Mouse (Mus musculus): ENCODE measurements around the gene Olfr429.
"Not testable (repeated sequence)": the region's sequence is repeated elsewhere in the genome, so short reads cannot be mapped to it uniquely, and the experiment has no call there.

The Olfr429 gene

DNA sequence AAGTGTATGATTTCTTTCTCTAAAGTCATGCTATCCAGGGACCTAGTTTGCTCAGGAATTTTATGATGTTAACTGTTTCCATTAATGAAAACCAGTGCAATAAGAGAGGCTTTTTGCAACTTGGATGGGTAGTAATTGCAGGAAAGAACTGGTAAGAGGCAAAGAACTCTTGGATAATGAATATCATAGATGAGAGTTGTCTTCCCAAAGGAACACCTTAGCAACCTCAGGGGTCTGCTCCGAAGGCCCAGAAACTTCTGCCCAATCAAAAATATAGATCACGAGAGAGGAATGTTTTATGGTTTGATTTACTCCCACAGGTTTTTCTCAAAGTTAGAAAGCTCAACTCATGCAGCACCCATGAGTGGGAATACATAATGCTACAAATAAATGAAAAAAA lies at the start of gene Olfr429:
Olfr429 (plus strand) TSS at position 301 of the 400 bp plus-strand sequence.
- DNase-seq (ENCODE audit: low spot score) = no peak

DNA sequence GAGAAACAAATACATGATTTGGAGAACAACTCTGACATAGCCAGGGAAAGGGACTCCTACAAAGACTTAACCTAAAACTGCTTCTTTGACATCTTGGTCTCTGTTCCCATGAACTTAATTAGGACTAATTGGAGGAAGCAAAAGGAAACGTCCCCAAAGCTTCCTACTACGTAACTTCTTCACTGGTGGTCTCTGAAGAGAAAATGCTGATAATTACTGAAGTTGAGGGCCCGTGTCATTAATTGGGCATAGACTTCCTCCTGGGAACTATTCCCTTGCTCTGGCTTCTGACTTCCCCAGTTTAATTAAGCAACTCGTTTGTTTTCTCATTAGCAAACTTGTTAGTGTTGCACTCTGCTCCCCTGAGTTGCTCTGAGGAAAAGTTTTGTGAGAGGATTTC lies 48.3 kb upstream of the Olfr429 start:
- DNase-seq (ENCODE audit: low spot score) = no peak

DNA sequence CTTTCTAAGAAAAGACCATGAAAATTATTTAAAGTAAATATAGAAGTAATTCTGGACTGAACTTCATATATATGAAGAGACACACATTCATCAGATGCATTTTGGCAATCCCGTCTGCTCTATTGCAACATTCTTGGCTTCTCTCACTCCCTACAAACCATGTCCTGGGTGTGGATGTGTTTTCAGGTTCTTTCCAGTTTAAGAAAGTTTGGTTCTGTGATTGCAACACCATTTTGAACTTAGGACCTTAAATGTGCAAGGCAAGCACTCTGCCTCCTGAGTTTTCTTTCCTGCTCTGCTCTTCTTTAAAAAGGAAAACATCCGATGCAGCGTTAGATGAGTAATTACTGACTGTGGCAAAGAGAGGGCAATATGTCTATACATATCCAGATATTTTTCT lies 45.7 kb upstream of the Olfr429 start:
- DNase-seq (ENCODE audit: low spot score) = no peak

DNA sequence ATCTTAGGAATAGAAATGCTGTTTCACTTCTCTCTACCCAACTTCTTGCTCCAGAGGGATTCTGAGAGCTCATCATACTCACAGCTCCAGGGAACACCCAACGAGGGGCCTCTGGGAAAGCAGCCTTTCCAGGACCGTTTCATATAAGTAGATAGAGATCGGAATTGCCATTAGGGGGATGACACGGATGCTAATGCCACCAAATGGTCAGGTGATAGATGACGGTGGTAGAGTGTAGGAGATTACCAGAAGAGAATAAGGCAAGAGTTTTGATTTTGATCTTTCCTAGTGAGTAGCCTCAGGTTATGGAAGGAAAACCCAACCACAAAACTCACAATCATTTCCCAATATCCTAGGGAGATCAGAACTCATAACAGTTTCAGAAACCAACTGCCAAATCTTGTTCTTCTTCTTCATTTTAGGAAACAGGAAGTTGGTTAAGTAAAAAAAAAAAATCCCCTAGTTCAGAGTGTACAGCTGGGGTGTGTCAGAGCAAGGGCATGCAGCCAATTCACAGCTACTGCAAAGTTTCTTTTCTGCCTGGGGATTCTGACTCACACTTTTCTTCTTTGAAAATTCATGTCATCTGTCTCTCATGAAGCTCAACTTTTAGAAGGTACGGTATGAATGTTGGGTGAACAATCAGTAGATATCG lies 43.5 kb upstream of the Olfr429 start, which contains the start of gene Olfr433:
Olfr433 (plus strand) TSS at position 183 of the 655 bp plus-strand sequence.
- no peak for DNase-seq (ENCODE audit: low spot score)

DNA sequence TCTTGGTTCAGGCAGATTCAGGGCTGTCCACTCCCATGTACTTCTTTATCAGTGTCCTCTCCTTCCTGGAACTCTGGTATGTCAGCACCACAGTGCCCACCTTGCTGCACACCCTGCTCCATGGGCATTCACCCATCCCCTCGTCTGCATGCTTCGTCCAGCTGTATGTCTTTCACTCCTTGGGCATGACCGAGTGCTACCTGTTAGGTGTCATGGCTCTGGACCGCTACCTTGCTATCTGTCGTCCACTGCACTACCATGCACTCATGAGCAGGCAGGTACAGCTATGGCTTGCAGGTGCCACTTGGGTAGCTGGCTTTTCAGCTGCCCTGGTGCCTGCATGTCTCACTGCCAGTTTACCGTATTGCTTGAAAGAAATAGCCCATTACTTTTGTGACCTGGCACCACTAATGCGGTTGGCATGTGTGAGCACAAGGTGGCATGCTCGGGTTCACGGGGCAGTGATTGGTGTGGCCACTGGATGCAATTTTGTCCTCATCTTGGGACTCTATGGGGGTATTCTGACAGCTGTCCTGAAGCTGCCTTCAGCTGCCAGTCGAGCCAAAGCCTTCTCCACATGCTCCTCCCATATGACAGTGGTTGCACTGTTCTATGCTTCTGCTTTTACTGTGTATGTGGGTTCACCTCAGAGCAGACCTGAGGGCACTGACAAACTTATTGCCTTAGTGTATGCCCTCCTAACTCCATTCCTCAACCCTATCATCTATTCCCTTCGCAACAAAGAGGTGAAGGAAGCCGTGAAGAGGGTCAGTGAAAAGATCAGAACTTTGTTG lies 41.8 kb upstream of the Olfr429 start:
- not testable (repeated sequence) for DNase-seq (ENCODE audit: low spot score)

DNA sequence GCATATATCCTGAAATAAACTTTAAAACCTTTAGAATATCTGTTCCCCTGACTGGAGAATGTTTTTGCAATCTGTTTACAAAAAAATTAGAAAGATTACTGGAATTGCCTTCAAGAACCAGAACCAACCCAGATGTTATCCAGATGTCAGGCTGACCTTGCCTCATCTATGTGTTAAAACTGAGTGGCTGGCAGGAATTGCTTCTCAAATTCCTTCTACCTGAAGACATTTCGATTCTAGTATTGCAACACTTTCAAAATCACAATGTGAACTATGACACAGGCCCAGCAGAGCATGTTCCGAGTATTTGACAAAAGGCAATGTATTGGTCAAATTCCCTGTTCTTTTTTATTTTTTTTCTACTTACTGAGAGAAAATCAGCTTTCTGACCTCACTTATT lies 39.7 kb upstream of the Olfr429 start:
- DNase-seq (ENCODE audit: low spot score) = no peak

DNA sequence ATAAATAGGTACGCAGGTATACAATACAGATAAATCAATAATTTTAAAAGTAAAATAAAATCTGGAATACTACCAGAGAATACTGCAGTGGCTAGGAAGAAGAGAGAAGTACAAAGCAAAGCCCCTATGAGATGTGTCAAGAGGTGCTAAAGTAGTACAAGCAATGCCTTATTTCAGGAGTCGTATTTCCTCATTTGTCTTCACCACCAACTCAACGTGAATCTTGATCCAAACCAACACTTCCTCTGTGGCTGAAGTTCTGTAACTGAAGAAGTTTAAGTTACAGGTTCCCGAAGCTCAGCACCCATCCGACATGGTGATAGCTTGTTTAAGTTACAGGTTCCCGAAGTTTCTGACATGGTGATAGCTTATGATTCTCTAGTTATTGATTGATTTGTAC lies 35.9 kb upstream of the Olfr429 start:
- not testable (repeated sequence) for DNase-seq (ENCODE audit: low spot score)

DNA sequence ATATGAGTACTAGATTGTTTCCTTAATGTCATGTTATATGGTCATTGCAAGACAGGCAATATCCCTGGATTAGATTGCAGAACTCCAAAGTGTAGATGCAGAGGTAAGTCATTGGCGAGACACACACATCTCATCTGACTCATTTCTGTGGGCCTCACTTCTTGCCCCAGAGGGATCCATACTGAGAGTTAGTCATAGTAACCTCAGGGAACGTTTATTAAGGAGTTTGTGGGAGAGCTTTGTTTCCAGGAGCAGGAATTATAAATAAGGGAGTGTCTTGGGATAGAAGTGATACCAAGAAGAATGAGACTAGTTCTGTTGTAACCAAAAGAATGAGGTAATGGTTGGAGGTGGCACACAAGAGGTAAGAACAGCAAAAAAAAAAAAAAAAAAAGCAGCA lies 35.2 kb upstream of the Olfr429 start, which contains the start of gene Olfr432:
Olfr432 (plus strand) TSS at position 313 of the 400 bp plus-strand sequence.
- no peak for DNase-seq (ENCODE audit: low spot score)

DNA sequence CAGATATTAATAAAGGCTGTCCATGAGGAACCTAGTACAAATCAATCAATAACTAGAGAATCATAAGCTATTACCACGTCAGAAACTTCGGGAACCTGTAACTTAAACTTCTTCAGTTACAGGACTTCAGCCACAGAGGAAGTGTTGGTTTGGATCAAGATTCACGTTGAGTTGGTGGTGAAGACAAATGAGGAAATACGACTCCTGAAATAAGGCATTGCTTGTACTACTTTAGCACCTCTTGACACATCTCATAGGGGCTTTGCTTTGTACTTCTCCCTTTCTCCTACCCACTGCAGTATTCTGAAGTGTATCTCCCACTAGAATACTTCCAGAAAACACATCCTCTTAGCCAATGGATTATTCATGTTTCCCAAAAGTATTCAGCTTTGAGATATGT lies 34.8 kb upstream of the Olfr429 start:
- not testable (repeated sequence) for DNase-seq (ENCODE audit: low spot score)

DNA sequence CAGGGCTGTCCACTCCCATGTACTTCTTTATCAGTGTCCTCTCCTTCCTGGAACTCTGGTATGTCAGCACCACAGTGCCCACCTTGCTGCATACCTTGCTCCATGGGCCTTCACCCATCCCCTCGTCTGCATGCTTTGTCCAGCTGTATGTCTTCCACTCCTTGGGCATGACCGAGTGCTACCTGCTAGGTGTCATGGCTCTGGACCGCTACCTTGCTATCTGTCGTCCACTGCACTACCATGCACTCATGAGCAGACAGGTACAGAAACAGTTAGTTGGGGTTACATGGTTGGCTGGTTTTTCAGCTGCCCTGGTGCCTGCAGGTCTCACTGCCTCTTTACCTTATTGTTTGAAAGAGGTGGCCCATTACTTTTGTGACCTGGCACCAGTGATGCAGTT lies 33.6 kb upstream of the Olfr429 start:
- DNase-seq (ENCODE audit: low spot score) = no peak

DNA sequence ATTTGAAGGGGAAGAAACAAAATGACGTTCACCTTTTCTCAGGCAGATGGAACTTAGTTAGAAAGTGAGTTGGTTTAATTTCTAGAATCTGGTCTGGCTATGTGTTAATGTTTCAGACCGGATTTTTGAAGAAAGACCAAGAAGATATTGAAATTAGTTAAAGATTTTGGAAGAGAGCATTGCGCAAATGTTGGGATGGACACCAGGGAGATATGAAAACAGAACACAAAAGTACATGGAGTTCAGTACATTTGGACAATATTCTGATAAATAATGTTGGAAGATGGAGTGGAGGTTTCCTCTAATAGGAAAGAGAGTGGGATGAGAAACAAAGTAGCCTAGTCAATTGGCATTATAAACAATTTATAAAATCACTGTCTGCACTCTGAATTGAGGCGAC lies 32.6 kb upstream of the Olfr429 start:
- DNase-seq (ENCODE audit: low spot score) = no peak

DNA sequence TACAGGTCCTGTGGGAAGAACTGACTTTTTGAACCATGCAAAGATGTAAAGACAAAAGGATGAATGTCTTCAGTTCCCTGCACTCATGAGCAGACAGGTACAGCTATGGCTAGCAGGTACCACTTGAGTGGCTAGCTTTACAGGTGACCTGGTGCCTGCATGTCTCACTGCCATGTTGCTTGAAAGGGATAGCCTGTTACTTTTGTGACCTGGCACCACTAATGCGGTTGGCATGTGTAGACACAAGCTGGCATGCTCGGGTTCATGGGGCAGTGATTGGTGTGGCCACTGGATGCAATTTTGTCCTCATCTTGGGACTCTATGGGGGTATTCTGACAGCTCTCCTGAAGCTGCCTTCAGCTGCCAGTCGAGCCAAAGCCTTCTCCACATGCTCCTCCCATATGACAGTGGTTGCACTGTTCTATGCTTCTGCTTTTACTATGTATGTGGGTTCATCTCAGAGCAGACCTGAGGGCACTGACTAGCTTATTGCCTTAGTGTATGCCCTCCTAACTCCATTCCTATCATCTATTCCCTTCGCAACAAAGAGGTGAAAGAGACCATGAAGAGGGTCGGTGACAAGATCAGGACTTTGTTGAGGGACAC lies 32.1 kb upstream of the Olfr429 start:
- no peak for DNase-seq (ENCODE audit: low spot score)

DNA sequence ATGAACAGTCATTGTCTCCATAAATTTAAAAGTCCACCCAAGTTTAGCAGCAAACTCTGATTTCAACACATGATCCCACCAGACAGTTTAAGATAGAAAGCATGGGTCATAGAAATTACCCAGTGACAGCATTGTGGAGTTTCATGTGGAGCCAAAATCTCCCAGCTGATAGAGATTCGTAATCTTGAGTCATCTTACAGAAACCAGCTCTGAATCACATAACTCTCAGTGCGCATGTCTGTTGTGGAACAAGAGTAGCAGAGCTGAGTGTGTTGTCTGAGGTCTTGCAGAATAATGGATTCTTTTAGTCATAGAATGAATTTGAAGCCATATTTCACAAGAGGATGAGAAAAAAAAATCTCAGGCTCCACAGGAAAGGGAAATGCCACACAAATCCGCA lies 31.1 kb upstream of the Olfr429 start:
- no peak for DNase-seq (ENCODE audit: low spot score)

DNA sequence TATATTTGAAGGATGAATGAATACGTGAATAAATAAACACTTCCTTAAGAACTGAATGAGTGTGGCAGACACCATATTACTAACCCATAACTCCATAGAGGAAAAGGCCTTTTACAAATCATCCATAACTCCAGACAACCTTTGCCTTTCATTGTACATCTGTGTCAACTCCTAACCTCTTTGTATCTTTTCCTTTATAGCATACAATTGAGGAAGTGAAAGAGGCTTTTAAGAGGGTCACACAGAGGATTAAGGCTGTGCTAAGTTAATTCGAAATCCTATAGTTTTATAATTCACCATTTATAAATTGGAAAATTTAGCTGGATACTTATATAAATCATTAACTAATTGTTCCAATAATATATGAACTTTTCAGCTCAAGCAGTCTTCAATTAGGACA lies 28.9 kb upstream of the Olfr429 start:
- no peak for DNase-seq (ENCODE audit: low spot score)

DNA sequence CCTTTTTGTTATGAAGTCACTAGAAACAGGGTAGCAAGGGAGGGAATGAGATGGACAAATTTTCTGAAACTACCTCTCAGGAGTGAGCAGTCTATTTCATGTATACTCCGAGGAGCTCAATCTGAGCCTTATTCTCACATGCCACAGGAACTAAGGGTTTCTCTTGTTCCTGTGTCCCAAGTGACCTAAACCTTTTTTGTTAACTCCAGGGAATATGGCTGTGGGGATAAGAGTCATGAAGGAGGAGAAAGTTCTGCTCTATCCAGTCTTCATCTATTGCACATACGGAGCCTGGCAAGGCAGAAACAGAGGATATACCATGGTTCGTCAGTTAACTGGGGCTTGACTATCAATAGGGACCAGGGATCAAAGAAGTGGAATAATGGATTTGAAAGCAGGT lies 17.8 kb upstream of the Olfr429 start, which contains the start of gene Olfr430:
Olfr430 (plus strand) TSS at position 301 of the 400 bp plus-strand sequence.
- DNase-seq (ENCODE audit: low spot score) = no peak

DNA sequence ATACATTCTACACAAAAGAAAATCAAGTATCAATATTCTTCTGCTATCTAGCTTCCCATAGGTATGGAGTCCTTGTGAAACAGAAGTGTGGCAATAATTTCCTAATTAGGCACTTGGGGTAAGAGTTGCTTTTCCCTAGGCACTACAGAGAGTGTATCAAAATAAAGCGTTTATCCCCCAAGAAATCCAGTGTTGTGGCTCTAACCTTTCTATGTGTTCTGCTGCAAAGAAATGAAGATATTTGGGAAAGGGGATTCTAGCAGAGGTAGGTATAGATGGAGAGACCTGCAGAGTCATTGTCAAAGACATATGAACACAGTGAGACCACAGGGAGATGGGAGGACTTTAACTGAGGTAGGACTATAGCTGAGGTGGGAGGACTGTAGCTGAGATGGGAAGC lies 12.5 kb downstream of the Olfr429 start, which contains the start of gene Olfr427:
Olfr427 (plus strand) TSS at position 301 of the 400 bp plus-strand sequence.
- no peak for DNase-seq (ENCODE audit: low spot score)

DNA sequence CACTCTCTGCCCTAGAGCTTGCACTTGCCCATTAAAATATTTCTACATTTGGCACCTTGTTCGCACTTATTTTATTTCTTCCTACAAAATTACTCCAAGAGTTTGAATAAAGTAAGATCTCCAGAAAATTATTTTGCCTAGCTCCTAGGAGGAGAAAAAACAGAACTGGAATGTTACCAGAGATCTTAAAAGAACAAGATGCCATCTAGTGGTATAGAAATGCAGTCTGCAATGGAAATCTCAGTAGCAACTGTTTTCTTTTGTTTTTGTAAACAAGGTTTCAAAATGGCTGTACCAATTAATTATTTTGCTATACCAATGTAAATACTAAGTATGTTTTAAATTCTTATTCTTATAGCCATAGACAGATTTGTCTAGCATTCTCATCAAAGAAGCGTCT lies 19.6 kb downstream of the Olfr429 start:
- no peak for DNase-seq (ENCODE audit: low spot score)

DNA sequence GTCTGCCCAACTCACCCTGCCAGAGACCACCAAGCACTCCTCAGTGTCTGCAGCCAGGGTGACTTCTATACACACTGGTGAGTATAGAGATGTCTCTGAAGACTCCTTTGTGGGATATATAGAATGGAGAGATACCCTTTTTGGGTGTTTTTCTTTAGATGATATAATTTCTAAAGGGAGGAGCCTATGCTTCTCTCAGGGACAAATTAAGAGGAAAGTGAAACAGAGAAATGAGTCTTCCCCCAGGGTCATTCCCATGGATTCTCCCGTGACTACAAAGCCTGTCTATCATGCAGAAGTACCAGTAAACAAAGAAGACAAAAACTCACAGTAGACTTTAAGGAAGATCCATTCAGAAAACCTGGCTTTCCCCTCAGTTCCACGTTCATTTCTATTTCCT lies 36.9 kb downstream of the Olfr429 start, which contains the start of gene Olfr231:
Olfr231 (minus strand) TSS at position 101 of the 400 bp plus-strand sequence.
- no peak for DNase-seq (ENCODE audit: low spot score)

DNA sequence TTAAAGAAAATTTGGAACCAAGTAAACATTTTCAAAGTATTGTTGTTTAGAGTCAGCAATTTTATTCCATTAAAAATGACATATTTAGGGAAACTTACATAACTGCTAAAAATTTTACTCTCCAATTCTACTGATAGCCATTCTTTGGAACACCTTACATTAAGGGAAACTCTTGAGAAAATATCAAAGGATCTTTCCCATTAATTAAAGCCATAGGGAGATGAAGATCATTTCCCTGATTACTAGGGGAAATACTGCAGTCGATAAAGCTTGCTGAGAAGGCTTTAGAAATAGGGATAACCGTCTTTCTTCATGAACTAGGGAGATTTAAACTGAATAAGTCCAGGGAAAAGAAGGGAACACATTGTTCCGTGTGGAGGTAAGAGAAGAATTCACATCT lies 47.1 kb downstream of the Olfr429 start, which contains the start of gene Olfr424:
Olfr424 (plus strand) TSS at position 301 of the 400 bp plus-strand sequence.
- no peak for DNase-seq (ENCODE audit: low spot score)

DNA sequence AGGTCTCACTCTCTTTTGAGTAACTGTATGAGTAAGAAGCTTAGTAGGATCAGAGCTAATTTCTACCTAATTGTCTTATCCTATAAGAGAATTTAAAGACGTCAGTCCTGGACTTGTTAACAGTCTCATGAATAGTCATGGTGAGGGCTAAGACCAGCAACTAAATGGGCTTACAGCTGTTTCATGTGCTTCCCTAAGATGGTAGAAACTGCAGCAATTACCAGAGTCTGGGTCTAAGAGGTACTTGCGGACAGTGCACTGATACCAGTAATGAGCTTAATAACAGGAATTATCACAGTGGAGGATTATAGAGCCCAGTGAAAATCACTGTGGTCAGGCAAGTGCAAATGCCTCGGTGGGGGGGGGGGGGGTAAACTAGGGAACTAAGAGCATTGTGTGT lies 47.9 kb downstream of the Olfr429 start:
- no peak for DNase-seq (ENCODE audit: low spot score)

Data from c-Kit-positive CD71-positive TER-119-positive erythroid progenitor cells, embryonic 14.5 days (primary cell).